Mouse (Mus musculus) erythroid progenitor cell, adult 5-6 weeks (primary cell): ENCODE results near the gene Fam122c. TPM values are rescaled to one million over a fixed set of nuclear protein-coding genes. Genes with fewer than 3 reads are reported as not detected.
"Not testable (repeated sequence)": the region's sequence is repeated elsewhere in the genome, so short reads cannot be mapped to it uniquely, and the experiment has no call there.

Experiments used
- ATAC-seq: replicated peaks from 2 replicates; pipeline ENCODE4 v1.8.0; 2016; ENCODE audit warnings: moderate number of reproducible peaks, mild to moderate bottlenecking, moderate TSS enrichment, inconsistent platforms; ENCODE audit not compliant: poor library complexity, low FRiP score, severe bottlenecking
- total RNA-seq, 2 experiments: library from RNA; stranded (forward) in 1 of 2; stranded (reverse) in 1 of 2; fragments of 150-400 nt in 1 of 2; fragments of 186-747, 209-891 nt in 1 of 2; gene quantifications; 2 replicates each; pipeline versions ENCODE4 v1.2.3 to v1.2.4; 2015 to 2017; ENCODE audit warnings: low replicate concordance in 2 of 2

Fam122c gene
- not detected in 2 replicates for total RNA-seq (2015; ENCODE audit: low replicate concordance)
- total RNA-seq (2017; ENCODE audit: low replicate concordance): not detected in 2 replicates

DNA sequence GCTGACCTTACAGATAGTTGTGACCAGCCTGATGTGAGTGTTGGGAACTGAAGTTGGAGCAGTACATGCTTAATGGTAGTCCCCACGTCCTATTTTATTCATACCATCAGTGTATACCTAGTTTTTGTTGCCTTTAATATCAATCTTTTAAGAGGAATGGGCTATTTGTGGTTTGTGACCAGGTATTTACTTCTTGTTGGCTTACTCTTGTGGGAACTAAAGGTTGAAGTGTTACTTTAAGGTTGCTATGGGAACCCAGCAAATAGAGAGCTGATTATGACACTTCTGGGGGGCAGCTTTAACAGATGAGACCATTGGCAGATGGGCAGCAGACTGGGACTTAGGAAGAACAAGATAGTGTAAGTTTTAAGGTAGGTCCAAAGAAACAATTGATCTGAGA lies at the start of gene Fam122c:
Gene Fam122c, plus strand, starts transcription at position 301 of the 400 bp plus-strand sequence.
- no peak for ATAC-seq

GRCm38 (mm10) chrX:53224353-53224944 lies 48.8 kb upstream of the Fam122c start:
- ATAC-seq: no peak

- ATAC-seq: no peak
Measured at GRCm38 (mm10) chrX:53231965-53232364, 41.3 kb upstream of the Fam122c start.

DNA sequence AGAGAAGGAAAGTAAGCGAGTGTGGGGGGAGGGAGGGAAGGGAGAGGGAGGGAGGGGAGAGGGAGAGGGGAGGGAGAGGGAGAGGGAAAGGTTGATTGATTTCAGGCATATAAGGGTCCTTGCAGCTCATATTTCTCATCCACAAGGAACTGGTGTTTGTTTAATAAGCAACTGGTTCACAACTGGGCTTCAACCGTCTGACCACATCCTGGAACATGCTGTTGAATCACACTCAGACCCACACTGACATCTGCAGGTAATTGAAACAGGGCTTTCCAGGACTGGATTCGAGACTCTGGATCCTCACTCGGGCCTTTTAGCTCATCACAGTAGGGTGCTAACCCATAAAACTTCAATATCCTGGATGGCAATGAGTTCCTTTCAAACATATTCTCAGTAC lies 39.5 kb upstream of the Fam122c start:
- no peak for ATAC-seq

GRCm38 (mm10) chrX:53236404-53236803 lies 36.8 kb upstream of the Fam122c start:
- ATAC-seq: no peak

- ATAC-seq: 0 out of 2 replicates have a peak, but pooled peaks have one; percentile 34
Measured at GRCm38 (mm10) chrX:53237971-53238370, 35.3 kb upstream of the Fam122c start.

- no peak for ATAC-seq
Measured at GRCm38 (mm10) chrX:53240011-53240410, 33.2 kb upstream of the Fam122c start, which contains the start of gene Plac1. Gene Plac1 (minus strand): TSS chrX:53240111.

GRCm38 (mm10) chrX:53255195-53255594 lies 18.0 kb upstream of the Fam122c start:
- no peak for ATAC-seq

GRCm38 (mm10) chrX:53266186-53266585 lies 7.0 kb upstream of the Fam122c start:
- no peak for ATAC-seq

- ATAC-seq: peak; percentile 84
Measured at GRCm38 (mm10) chrX:53268856-53269255, 4.4 kb upstream of the Fam122c start.

GRCm38 (mm10) chrX:53269289-53270062 lies 3.7 kb upstream of the Fam122c start, which contains the start of gene Fam122b:
Gene Fam122b (minus strand): TSS chrX:53269805.
- peak; percentile 95 for ATAC-seq

DNA sequence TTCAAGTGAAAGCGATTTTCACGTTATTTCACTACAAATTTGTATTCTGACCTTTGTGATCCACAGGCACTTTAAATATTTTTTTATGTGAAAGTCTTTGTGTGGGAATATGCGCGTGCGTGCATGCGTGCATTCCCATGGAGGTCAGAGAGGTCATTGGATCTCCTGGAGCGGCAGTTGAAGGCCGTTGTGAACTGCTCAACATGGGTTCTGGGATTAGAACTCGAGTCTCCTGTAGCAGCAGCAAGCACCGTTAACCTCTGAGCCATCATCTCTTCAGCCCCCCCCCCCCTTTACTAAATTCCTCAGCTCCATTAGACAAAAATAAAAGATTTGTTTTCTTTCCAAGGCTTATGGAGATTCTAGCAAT lies 3.2 kb upstream of the Fam122c start:
- peak; percentile 8; the same call in 1 of the 2 replicates for ATAC-seq

GRCm38 (mm10) chrX:53271628-53272027 lies 1.6 kb upstream of the Fam122c start:
- not testable (repeated sequence) for ATAC-seq

DNA sequence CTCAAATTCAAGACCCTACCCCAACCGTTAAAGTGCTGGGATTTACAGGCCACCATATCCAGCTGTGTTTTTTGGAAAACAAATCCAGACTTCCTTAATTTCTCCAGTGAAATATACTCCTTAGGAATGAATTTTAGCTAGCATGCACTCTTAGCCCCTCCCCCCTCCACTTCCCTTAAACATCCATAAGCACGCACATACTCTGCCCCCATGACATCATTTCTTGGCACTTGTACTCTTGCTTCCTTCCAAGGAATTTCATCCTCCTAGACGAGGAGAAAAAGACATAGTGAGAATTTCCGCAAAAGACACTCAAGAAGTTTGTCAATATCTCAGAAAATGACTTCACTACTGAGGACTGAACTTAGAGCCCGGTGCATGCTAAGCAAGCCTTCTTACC lies 14.7 kb downstream of the Fam122c start:
- no peak for ATAC-seq

- no peak for ATAC-seq
Measured at GRCm38 (mm10) chrX:53320564-53320963, 47.3 kb downstream of the Fam122c start.

- ATAC-seq: no peak
Measured at GRCm38 (mm10) chrX:53321111-53321510, 47.9 kb downstream of the Fam122c start.

DNA sequence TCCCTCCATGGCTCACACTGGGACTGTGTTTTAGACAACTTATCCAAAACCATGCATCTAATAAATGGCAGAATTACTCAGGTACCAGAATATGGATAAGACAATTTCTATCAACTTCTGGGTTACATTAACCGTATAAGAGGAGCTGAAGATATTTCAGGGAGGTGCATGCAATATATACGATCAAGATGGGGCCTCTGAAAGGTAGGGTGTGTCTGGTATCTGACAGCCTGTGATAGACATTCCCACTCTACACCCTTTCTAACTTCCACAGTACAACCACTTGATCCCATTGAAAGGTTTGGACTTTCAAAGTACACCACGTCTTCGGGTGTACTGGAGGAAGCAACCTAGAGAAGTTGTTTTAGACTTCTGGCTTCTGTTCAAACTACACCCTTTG lies 57.2 kb downstream of the Fam122c start:
- no peak for ATAC-seq

GRCm38 (mm10) chrX:53337355-53337754 lies 64.1 kb downstream of the Fam122c start:
- no peak for ATAC-seq

DNA sequence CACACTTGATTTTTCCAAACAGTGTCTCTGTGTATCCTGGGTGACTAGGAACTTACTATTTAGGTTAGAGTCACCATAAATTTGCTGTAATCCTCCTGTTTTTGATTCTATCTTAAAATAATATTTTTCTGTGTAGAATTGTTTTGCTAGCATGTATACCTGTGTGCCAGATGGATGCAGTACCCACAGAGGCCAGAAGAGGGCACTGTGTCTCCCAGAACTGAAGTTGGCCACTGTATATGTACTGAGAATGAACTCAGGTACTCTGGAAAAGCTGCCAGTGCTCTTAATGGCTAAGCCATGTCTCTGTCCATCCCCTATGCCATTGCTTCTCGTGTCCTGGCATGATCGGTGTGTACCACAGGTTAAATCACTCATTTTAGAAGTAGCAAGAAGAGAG lies 68.3 kb downstream of the Fam122c start:
- ATAC-seq: peak; percentile 68

- no peak for ATAC-seq
Measured at GRCm38 (mm10) chrX:53348374-53348773, 75.2 kb downstream of the Fam122c start.
